Mouse (Mus musculus): ENCODE data around the gene Gm6465.
"Not testable (repeated sequence)": the region's sequence is repeated elsewhere in the genome, so short reads cannot be mapped to it uniquely, and the experiment has no call there.

Gm6465 gene

DNA sequence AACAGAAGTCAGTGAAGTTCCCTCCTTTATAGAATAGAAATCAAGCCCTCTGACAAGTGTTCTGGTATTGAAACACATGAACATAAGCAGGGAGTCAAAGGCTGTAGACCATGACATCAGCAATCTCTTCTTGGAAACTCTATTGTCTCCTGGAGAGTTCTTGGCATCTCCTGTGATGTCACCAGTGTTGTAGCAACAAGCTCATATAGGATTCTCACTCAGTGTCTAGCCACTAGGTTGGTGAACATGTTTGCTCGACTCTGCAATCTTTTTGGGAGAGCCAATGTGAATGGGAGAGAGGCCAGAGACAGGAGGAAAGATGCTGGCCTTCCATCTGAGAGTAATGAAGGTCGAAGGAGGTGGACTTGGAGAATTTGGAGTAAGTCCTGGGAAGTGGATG lies at the start of gene Gm6465:
Gene Gm6465, plus strand, starts transcription at position 301 of the 400 bp plus-strand sequence.
- DNase-seq (ENCODE audit: low spot score) = not testable (repeated sequence)

DNA sequence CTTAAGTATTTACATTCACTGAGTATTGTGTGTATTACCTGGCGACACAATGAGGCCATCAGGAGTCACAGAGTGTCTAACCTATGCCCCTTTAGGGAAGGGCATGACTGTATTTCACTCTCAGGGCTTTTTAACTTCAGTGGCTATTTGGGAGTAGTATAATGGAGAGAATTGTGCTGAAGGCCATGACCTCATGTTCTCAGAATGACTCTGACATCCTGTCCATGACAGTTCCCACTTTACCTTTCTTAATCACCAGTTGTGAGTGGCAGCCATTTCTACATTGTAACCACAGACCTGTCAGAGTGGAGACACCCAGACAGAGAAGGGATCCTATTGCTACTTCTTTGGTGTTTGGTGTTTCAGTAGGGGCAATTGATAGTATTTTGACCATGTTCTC lies 485 bp downstream of the Gm6465 start:
- not testable (repeated sequence) for DNase-seq (ENCODE audit: low spot score)

DNA sequence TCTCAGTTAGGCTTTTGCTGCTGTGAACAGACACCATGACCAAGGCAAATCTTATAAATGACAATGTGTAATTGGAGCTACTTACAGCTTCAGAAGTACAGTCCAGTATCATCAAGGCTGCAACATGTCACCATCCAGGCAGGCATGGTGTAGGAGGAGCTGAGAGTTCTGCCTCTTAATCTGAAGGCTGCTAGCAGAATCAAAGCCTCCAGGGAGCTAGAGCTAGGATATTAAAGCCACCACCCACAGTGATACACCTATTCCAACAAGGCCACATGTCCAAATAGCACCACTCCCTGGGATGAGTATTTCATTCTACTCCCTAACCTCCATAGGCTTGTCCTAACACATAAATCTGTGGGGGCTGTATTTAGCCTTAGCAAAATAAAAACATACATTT lies 12.6 kb downstream of the Gm6465 start:
- DNase-seq (ENCODE audit: low spot score) = not testable (repeated sequence)
